Mouse (Mus musculus): ENCODE data around the gene Zfp62. TPM values are rescaled to one million over a fixed set of nuclear protein-coding genes. Genes with fewer than 3 reads are reported as not detected.

Gene Zfp62
- total RNA-seq, 1 experiment: 25.2 TPM

DNA sequence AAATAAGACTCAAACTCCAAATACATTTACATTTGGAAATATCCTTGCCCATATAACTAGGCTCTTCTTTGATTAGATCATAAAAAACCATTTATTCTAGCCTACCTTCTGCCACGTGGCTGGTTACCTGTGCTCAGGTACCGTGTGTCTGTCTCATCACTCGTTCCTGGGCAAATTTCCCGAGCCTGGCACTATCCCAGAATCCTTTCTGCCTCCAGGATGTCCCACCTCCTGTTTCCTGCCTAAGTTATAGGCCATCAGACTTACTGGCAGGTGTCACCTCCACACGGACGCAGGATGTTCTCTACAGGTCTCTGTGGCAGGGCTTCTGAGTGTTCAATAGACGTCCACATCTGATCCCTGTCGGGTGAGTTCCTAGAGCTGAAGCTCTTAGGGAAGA, 62.0 kb downstream of the Zfp62 start:
- Histone ChIP-seq H3K9me3 (ENCODE audit: control insufficient read depth, insufficient read depth, low read depth, low read length) (no peaks in the 10 kb centered on the region), H3K4me3 (ENCODE audit: insufficient read depth in 1 of 2, low read depth in 1 of 2, low read length in 2 of 2, poor library complexity in 1 of 2, severe bottlenecking in 1 of 2) (no peak overlapping the region), H3K9ac (ENCODE audit: insufficient read depth, low read depth, low read length, poor library complexity, severe bottlenecking) (no peak overlapping the region), H3K4me1 (ENCODE audit: control insufficient read depth in 2 of 2, insufficient read depth in 2 of 2, low read length in 2 of 2, poor library complexity in 1 of 2) (peaks cover 2 to 12% of the 10 kb centered on the region in 2 experiments; a peak in 1 of 4 replicates), H3K36me3 (ENCODE audit: control insufficient read depth, insufficient read depth, low read length, poor library complexity, severe bottlenecking) (peaks cover 2% of the 10 kb centered on the region; the same call in 1 of the 2 replicates), H3K27ac (ENCODE audit: insufficient read depth, low read depth, low read length, poor library complexity, severe bottlenecking) (no peak overlapping the region)
- DNase-seq (ENCODE audit: low read depth, low spot score): no peak
- in situ Hi-C loops (cut with MboI; ENCODE audit: low sequenced_read_pairs in 2 of 2, unreplicated experiment in 2 of 2): loop anchor here (5.0 to 25.0 kb wide), 3 partner anchors 78 to 403 kb away; partner anchors contain the start of genes Irgm1 (in 2 of the 2) and Btnl9 (in 1 of the 2)
- TF ChIP-seq ZNF384 (IDR thresholded peaks at IDR 0.05; ENCODE audit: low read depth, low read length) (no peak), MAFK (IDR thresholded peaks at IDR 0.05; ENCODE audit: insufficient read depth, low read depth, low read length) (no peak), ZC3H11A (IDR thresholded peaks at IDR 0.05; ENCODE audit: borderline replicate concordance, low read depth, low read length) (no peak), CHD2 (IDR thresholded peaks at IDR 0.05; ENCODE audit: low read depth, low read length) (no peak), HCFC1 (IDR thresholded peaks at IDR 0.05; ENCODE audit: borderline replicate concordance, insufficient read depth, low read length) (no peak)

DNA sequence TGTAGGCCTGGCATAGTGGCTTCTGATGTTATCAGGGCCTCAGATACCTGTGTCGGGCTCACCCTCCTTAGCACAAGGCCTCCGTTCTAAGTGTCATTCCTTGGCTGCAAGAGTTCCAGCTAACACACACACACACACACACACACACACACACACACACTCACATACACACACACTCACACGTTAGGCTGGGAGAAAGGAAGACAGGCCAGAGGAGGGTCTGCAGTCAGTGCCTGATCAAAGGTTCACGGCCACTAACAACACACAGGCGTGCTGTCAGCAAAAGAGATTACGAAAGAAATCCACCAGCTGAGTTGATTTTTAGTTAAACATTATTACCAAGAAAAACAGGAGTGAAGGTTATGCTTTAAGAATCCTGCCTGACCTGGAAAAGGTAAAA, 63.6 kb downstream of the Zfp62 start:
- Histone ChIP-seq H3K4me1 (ENCODE audit: control insufficient read depth in 2 of 2, insufficient read depth in 2 of 2, low read length in 2 of 2, poor library complexity in 1 of 2) (peaks cover 0 to 1% of the 10 kb centered on the region in 2 experiments; a peak in 1 of 4 replicates), H3K36me3 (ENCODE audit: control insufficient read depth, insufficient read depth, low read length, poor library complexity, severe bottlenecking) (peaks cover under 1% of the 10 kb centered on the region; the same call in 1 of the 2 replicates), H3K27ac (ENCODE audit: insufficient read depth, low read depth, low read length, poor library complexity, severe bottlenecking) (no peak overlapping the region), H3K4me3 (ENCODE audit: insufficient read depth in 1 of 2, low read depth in 1 of 2, low read length in 2 of 2, poor library complexity in 1 of 2, severe bottlenecking in 1 of 2) (no peak overlapping the region), H3K9me3 (ENCODE audit: control insufficient read depth, insufficient read depth, low read depth, low read length) (no peaks in the 10 kb centered on the region), H3K9ac (ENCODE audit: insufficient read depth, low read depth, low read length, poor library complexity, severe bottlenecking) (no peak overlapping the region)
- DNase-seq (ENCODE audit: low read depth, low spot score): no peak
- in situ Hi-C loops (cut with MboI; ENCODE audit: low sequenced_read_pairs in 2 of 2, unreplicated experiment in 2 of 2): loop anchor here (5.0 to 25.0 kb wide), 3 partner anchors 79 to 404 kb away; partner anchors contain the start of genes Irgm1 (in 2 of the 2) and Btnl9 (in 1 of the 2)
- TF ChIP-seq ZNF384 (IDR thresholded peaks at IDR 0.05; ENCODE audit: low read depth, low read length): no peak
- no peak for TF ChIP-seq CHD2 (IDR thresholded peaks at IDR 0.05; ENCODE audit: low read depth, low read length)
- no peak for TF ChIP-seq HCFC1 (IDR thresholded peaks at IDR 0.05; ENCODE audit: borderline replicate concordance, insufficient read depth, low read length)
- TF ChIP-seq MAFK (IDR thresholded peaks at IDR 0.05; ENCODE audit: insufficient read depth, low read depth, low read length): no peak
- TF ChIP-seq ZC3H11A (IDR thresholded peaks at IDR 0.05; ENCODE audit: borderline replicate concordance, low read depth, low read length): no peak

- TF ChIP-seq CHD2 (IDR thresholded peaks at IDR 0.05; ENCODE audit: low read depth, low read length) (no peak), ZNF384 (IDR thresholded peaks at IDR 0.05; ENCODE audit: low read depth, low read length) (no peak), MAFK (IDR thresholded peaks at IDR 0.05; ENCODE audit: insufficient read depth, low read depth, low read length) (no peak), ZC3H11A (IDR thresholded peaks at IDR 0.05; ENCODE audit: borderline replicate concordance, low read depth, low read length) (no peak), HCFC1 (IDR thresholded peaks at IDR 0.05; ENCODE audit: borderline replicate concordance, insufficient read depth, low read length) (no peak)
- Histone ChIP-seq H3K4me3 (ENCODE audit: insufficient read depth in 1 of 2, low read depth in 1 of 2, low read length in 2 of 2, poor library complexity in 1 of 2, severe bottlenecking in 1 of 2) (no peak overlapping the region), H3K27ac (ENCODE audit: insufficient read depth, low read depth, low read length, poor library complexity, severe bottlenecking) (no peak overlapping the region), H3K36me3 (ENCODE audit: control insufficient read depth, insufficient read depth, low read length, poor library complexity, severe bottlenecking) (no peaks in the 10 kb centered on the region), H3K9ac (ENCODE audit: insufficient read depth, low read depth, low read length, poor library complexity, severe bottlenecking) (no peak overlapping the region), H3K4me1 (ENCODE audit: control insufficient read depth in 2 of 2, insufficient read depth in 2 of 2, low read length in 2 of 2, poor library complexity in 1 of 2) (no peaks in the 10 kb centered on the region; a peak in 1 of 4 replicates), H3K9me3 (ENCODE audit: control insufficient read depth, insufficient read depth, low read depth, low read length) (no peaks in the 10 kb centered on the region)
- no peak for DNase-seq (ENCODE audit: low read depth, low spot score)
- in situ Hi-C loops (cut with MboI; ENCODE audit: low sequenced_read_pairs in 2 of 2, unreplicated experiment in 2 of 2): loop anchor here (5.0 to 25.0 kb wide), 3 partner anchors 80 to 405 kb away; partner anchors contain the start of genes Irgm1 (in 2 of the 2) and Btnl9 (in 1 of the 2)
Measured at GRCm38 (mm10) chr11:49267316-49267715, 64.2 kb downstream of the Zfp62 start.

DNA sequence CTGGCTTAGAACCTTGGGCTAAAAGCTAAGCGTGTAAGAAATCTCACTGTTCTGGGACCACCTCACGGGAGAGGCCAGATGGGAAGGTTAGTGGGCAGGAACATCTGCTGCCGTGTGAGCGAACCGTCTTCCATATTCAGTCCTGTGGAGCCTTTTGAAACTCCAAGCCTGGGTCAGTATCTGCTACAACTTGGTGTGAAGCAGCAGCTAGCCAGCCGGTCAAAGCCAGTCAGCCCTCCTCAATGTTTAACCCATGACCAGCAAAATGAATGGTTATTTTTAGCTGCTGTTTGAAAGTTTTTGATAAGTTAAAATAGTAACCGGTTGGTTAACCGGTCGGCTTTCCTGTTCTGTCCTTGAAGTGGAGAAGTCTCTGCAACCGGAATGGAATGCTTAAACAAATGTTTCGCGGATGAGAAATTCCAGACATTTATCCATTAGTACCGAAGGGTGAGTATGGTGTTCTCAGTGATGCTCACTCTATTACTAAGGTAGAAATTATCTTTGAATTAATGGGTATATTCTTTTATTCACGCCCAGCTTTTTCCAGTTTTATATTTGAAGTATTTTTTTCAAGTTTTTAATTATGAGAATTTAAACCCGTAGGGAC, 65.0 kb downstream of the Zfp62 start:
- in situ Hi-C loops (cut with MboI; ENCODE audit: low sequenced_read_pairs in 2 of 2, unreplicated experiment in 2 of 2): loop anchor here (5.0 to 25.0 kb wide), 3 partner anchors 81 to 406 kb away; partner anchors contain the start of genes Irgm1 (in 2 of the 2) and Btnl9 (in 1 of the 2)
- no peak overlapping the region for H3K4me3 ChIP-seq (ENCODE audit: insufficient read depth in 1 of 2, low read depth in 1 of 2, low read length in 2 of 2, poor library complexity in 1 of 2, severe bottlenecking in 1 of 2)
- no peak overlapping the region for H3K9ac ChIP-seq (ENCODE audit: insufficient read depth, low read depth, low read length, poor library complexity, severe bottlenecking)
- H3K9me3 ChIP-seq (ENCODE audit: control insufficient read depth, insufficient read depth, low read depth, low read length): no peaks in the 10 kb centered on the region
- no peak overlapping the region for H3K27ac ChIP-seq (ENCODE audit: insufficient read depth, low read depth, low read length, poor library complexity, severe bottlenecking)
- no peaks in the 10 kb centered on the region; a peak in 1 of 4 replicates for H3K4me1 ChIP-seq (ENCODE audit: control insufficient read depth in 2 of 2, insufficient read depth in 2 of 2, low read length in 2 of 2, poor library complexity in 1 of 2)
- DNase-seq (ENCODE audit: low read depth, low spot score): no peak
- no peaks in the 10 kb centered on the region for H3K36me3 ChIP-seq (ENCODE audit: control insufficient read depth, insufficient read depth, low read length, poor library complexity, severe bottlenecking)
- TF ChIP-seq ZC3H11A (IDR thresholded peaks at IDR 0.05; ENCODE audit: borderline replicate concordance, low read depth, low read length) (no peak), MAFK (IDR thresholded peaks at IDR 0.05; ENCODE audit: insufficient read depth, low read depth, low read length) (no peak), ZNF384 (IDR thresholded peaks at IDR 0.05; ENCODE audit: low read depth, low read length) (no peak), CHD2 (IDR thresholded peaks at IDR 0.05; ENCODE audit: low read depth, low read length) (no peak), HCFC1 (IDR thresholded peaks at IDR 0.05; ENCODE audit: borderline replicate concordance, insufficient read depth, low read length) (no peak)

Other genes starting within 250 kb of the Zfp62 start
- gene Olfr56, start 224.4 kb upstream of the Zfp62 start, total RNA-seq (2012; rRNA removed): not detected in 2 replicates
- gene 9930111J21Rik1, start 223.9 kb upstream of the Zfp62 start, total RNA-seq (2012; rRNA removed): 0.36 and 0.37 TPM in 2 replicates
- gene Gm12185, start 211.1 kb upstream of the Zfp62 start, total RNA-seq (2012; rRNA removed): not detected in 2 replicates
- 0.76 and 0.85 TPM in 2 replicates for gene Tgtp1, start 209.1 kb upstream of the Zfp62 start, total RNA-seq (2012; rRNA removed)
- gene 9930111J21Rik2, start 152.1 kb upstream of the Zfp62 start, total RNA-seq (2012; rRNA removed): 0.53 and 0.54 TPM in 2 replicates
- not detected in 2 replicates for gene Tgtp2, start 139.1 kb upstream of the Zfp62 start, total RNA-seq (2012; rRNA removed)
- gene Ifi47, start 126.7 kb upstream of the Zfp62 start, total RNA-seq (2012; rRNA removed): 0.22 TPM in 1 of 2 replicates, not detected in the other
- gene Olfr1396, start 88.4 kb upstream of the Zfp62 start, total RNA-seq (2012; rRNA removed): not detected in 2 replicates
- gene Olfr1395, start 61.0 kb upstream of the Zfp62 start, total RNA-seq (2012; rRNA removed): not detected in 2 replicates
- not detected in 2 replicates for gene Olfr1394, start 48.9 kb upstream of the Zfp62 start, total RNA-seq (2012; rRNA removed)
- gene Btnl9, start 16.1 kb upstream of the Zfp62 start, total RNA-seq (2012; rRNA removed): 0.09 and 0.48 TPM in 2 replicates
- gene Mgat1, start 40.9 kb downstream of the Zfp62 start, total RNA-seq (2012; rRNA removed): 43.1 and 54.2 TPM in 2 replicates
- not detected in 2 replicates for gene Olfr1393, start 75.0 kb downstream of the Zfp62 start, total RNA-seq (2012; rRNA removed)
- gene Olfr1392, start 82.0 kb downstream of the Zfp62 start, total RNA-seq (2012; rRNA removed): not detected in 2 replicates
- not detected in 2 replicates for gene Olfr10, start 101.4 kb downstream of the Zfp62 start, total RNA-seq (2012; rRNA removed)
- not detected in 2 replicates for gene Olfr1391, start 119.5 kb downstream of the Zfp62 start, total RNA-seq (2012; rRNA removed)
- gene Olfr1390, start 131.9 kb downstream of the Zfp62 start, total RNA-seq (2012; rRNA removed): not detected in 2 replicates
- gene Olfr1389, start 219.8 kb downstream of the Zfp62 start, total RNA-seq (2012; rRNA removed): not detected in 2 replicates
- gene Olfr1388, start 233.3 kb downstream of the Zfp62 start, total RNA-seq (2012; rRNA removed): 8.4 and 9.4 TPM in 2 replicates

Data from ES-E14 (cell line).